ENCODE assay signal across 24 mouse cellular contexts in genomic region chr2:167198660-167199427, GRCm38 (mm10). TPM values are rescaled to one million over a fixed set of nuclear protein-coding genes. Genes with fewer than 3 reads are reported as not detected.
A peak's percentile ranks its signal among the peaks of the same experiment; 100 is the strongest.
DNase-seq lines count a peak whose midpoint lies in the region; ATAC-seq lines count a peak whose summit lies in the region.
"Had no signal": no experiment of that assay in that cellular context is flagged by ENCODE, and none has a peak within 500 bp of the region (broad histone marks: within the 10 kb centered on the region; RNA-seq: fewer than 3 reads in every experiment).

No protein-coding gene starts in this region.

- H3K36me3 ChIP-seq in hindbrain, embryonic 11.5 days (ENCODE audit: control insufficient read depth, insufficient read depth, low read length), result no peaks in the 10 kb centered on the region
- H3K36me3 ChIP-seq in hindbrain, embryonic 14.5 days (replicated peaks; ENCODE audit: control insufficient read depth, insufficient read depth), result no peaks in the 10 kb centered on the region
- H3K36me3 ChIP-seq in embryonic facial prominence, embryonic 15.5 days, result no peaks in the 10 kb centered on the region
- no peaks in the 10 kb centered on the region for H3K36me3 ChIP-seq in forebrain, embryonic 16.5 days (ENCODE audit: control insufficient read depth, insufficient read depth)
- H3K36me3 ChIP-seq: kidney, embryonic 15.5 days had no signal

- no peak overlapping the region for H3K4me2 ChIP-seq in hindbrain, embryonic 11.5 days (replicated peaks; ENCODE audit: low read depth, low read length)
- H3K4me2 ChIP-seq in hindbrain, embryonic 14.5 days (replicated peaks), result no peak overlapping the region
- no peak overlapping the region for H3K4me2 ChIP-seq in embryonic facial prominence, embryonic 15.5 days (replicated peaks)
- no peak overlapping the region for H3K4me2 ChIP-seq in forebrain, embryonic 16.5 days (ENCODE audit: low read length)
- H3K4me2 ChIP-seq: heart, embryonic 11.5 days; kidney, embryonic 15.5 days; limb, embryonic 13.5 days had no signal

- peak; percentile 55 for ATAC-seq in hindbrain, embryonic 11.5 days (ENCODE audit: low FRiP score)
- no peak for ATAC-seq in hindbrain, embryonic 14.5 days (ENCODE audit: low FRiP score)
- 0 out of 2 replicates have a peak, but pooled peaks have one; percentile 25 for ATAC-seq in embryonic facial prominence, embryonic 15.5 days (ENCODE audit: insufficient number of reproducible peaks, low FRiP score, low TSS enrichment, low read depth)
- no peak for ATAC-seq in forebrain, embryonic 16.5 days
- ATAC-seq in erythroblast, adult 5-6 weeks (replicated peaks; ENCODE audit: low FRiP score, poor library complexity, severe bottlenecking), result no peak
- ATAC-seq: activated CD4-positive, CD25-positive, alpha-beta regulatory T cell, adult 4 months; lung, postnatal 0 days had no signal

- H3K4me3 ChIP-seq in hindbrain, embryonic 11.5 days (ENCODE audit: low read depth, low read length), result no peak overlapping the region
- H3K4me3 ChIP-seq in hindbrain, embryonic 14.5 days (replicated peaks; ENCODE audit: low read length), result no peak overlapping the region
- H3K4me3 ChIP-seq in embryonic facial prominence, embryonic 15.5 days (replicated peaks), result no peak overlapping the region
- no peak overlapping the region for H3K4me3 ChIP-seq in forebrain, embryonic 16.5 days (replicated peaks; ENCODE audit: low read length)
- H3K4me3 ChIP-seq: forebrain, embryonic 10.5 days; kidney, embryonic 15.5 days; left cerebral cortex, adult 2 months; limb, embryonic 13.5 days; megakaryocyte, embryonic 14.5 days had no signal

- DNase-seq in hindbrain, embryonic 11.5 days (ENCODE audit: low spot score), result peak; percentile 31
- no peak for DNase-seq in hindbrain, embryonic 14.5 days (ENCODE audit: low spot score)
- DNase-seq in retina, postnatal 1 day, result peak; percentile 51
- no peak for DNase-seq in retina, embryonic 14.5 days (ENCODE audit: low spot score)
- DNase-seq in B cell, adult 2 months, result no peak
- DNase-seq: adrenal gland, postnatal 14 days; cerebellum, adult 2 months; gastrocnemius, postnatal 25 days; heart, postnatal 14 days; thymus, postnatal 4 days had no signal

- no peak overlapping the region for H3K9ac ChIP-seq in hindbrain, embryonic 11.5 days (ENCODE audit: low read depth, low read length)
- H3K9ac ChIP-seq in hindbrain, embryonic 14.5 days, result no peak overlapping the region
- H3K9ac ChIP-seq in embryonic facial prominence, embryonic 15.5 days, result no peak overlapping the region
- no peak overlapping the region for H3K9ac ChIP-seq in forebrain, embryonic 16.5 days (replicated peaks; ENCODE audit: low read depth, low read length)
- H3K9ac ChIP-seq: kidney, embryonic 15.5 days; limb, embryonic 13.5 days; liver, embryonic 14.5 days had no signal

- H3K9me3 ChIP-seq in hindbrain, embryonic 11.5 days (ENCODE audit: control insufficient read depth, low read length), result no peaks in the 10 kb centered on the region
- no peaks in the 10 kb centered on the region for H3K9me3 ChIP-seq in hindbrain, embryonic 14.5 days (ENCODE audit: control insufficient read depth, low read length)
- H3K9me3 ChIP-seq in embryonic facial prominence, embryonic 15.5 days (replicated peaks), result no peaks in the 10 kb centered on the region
- no peaks in the 10 kb centered on the region for H3K9me3 ChIP-seq in forebrain, embryonic 16.5 days (ENCODE audit: control insufficient read depth, low read length)
- H3K9me3 ChIP-seq: forebrain, embryonic 10.5 days; kidney, embryonic 15.5 days; limb, embryonic 13.5 days; megakaryocyte, embryonic 14.5 days had no signal

- WGBS in hindbrain, embryonic 11.5 days, result 50% methylated on average over 13 of the region's 13 CpGs
- 33% methylated on average over 13 of the region's 13 CpGs for WGBS in hindbrain, embryonic 14.5 days
- WGBS in embryonic facial prominence, embryonic 15.5 days, result 46% methylated on average over 13 of the region's 13 CpGs
- 78% methylated on average over 13 of the region's 13 CpGs for WGBS in forebrain, embryonic 16.5 days

- no peaks in the 10 kb centered on the region for H3K27me3 ChIP-seq in hindbrain, embryonic 11.5 days (ENCODE audit: control insufficient read depth, insufficient read depth, low read length)
- H3K27me3 ChIP-seq in hindbrain, embryonic 14.5 days (ENCODE audit: control insufficient read depth, insufficient read depth, low read length), result no peaks in the 10 kb centered on the region
- H3K27me3 ChIP-seq in embryonic facial prominence, embryonic 15.5 days, result 0 out of 2 replicates have a peak, but pooled peaks cover 2% of the 10 kb centered on the region
- H3K27me3 ChIP-seq in forebrain, embryonic 16.5 days (replicated peaks; ENCODE audit: control insufficient read depth, insufficient read depth, low read length), result no peaks in the 10 kb centered on the region
- H3K27me3 ChIP-seq: limb, embryonic 13.5 days had no signal

- no peak overlapping the region for H3K27ac ChIP-seq in hindbrain, embryonic 11.5 days (ENCODE audit: low read depth, low read length)
- no peak overlapping the region for H3K27ac ChIP-seq in hindbrain, embryonic 14.5 days
- no peak overlapping the region for H3K27ac ChIP-seq in embryonic facial prominence, embryonic 15.5 days (replicated peaks)
- H3K27ac ChIP-seq in forebrain, embryonic 16.5 days (ENCODE audit: low read length), result no peak overlapping the region
- H3K27ac ChIP-seq: forebrain, embryonic 10.5 days; kidney, embryonic 15.5 days; limb, embryonic 13.5 days; liver, embryonic 14.5 days had no signal

- 0 out of 2 replicates have a peak, but pooled peaks cover 4% of the 10 kb centered on the region for H3K4me1 ChIP-seq in hindbrain, embryonic 11.5 days (replicated peaks; ENCODE audit: control insufficient read depth, insufficient read depth, low read length)
- H3K4me1 ChIP-seq in hindbrain, embryonic 14.5 days (replicated peaks; ENCODE audit: control insufficient read depth, insufficient read depth, low read length), result peaks cover 26% of the 10 kb centered on the region
- 0 out of 2 replicates have a peak, but pooled peaks cover 2% of the 10 kb centered on the region for H3K4me1 ChIP-seq in embryonic facial prominence, embryonic 15.5 days
- peaks cover 18% of the 10 kb centered on the region for H3K4me1 ChIP-seq in forebrain, embryonic 16.5 days (replicated peaks; ENCODE audit: control insufficient read depth, insufficient read depth, low read length)
- H3K4me1 ChIP-seq: limb, embryonic 13.5 days; megakaryocyte, embryonic 14.5 days had no signal

RNA-seq across cellular contexts. Expression of gene Kcnb1, which starts 8.9 kb away (rescaled TPM):
- polyA plus RNA-seq in hindbrain, embryonic 11.5 days (2014; fragmentation: Nextera tagmentation; extraction: Ambion mirVana), result 0.66 and 0.69 TPM in 2 replicates
- polyA plus RNA-seq in hindbrain, embryonic 14.5 days (2014; fragmentation: Nextera tagmentation; extraction: Ambion mirVana), result 3.5 and 3.9 TPM in 2 replicates
- 0.98 and 1.2 TPM in 2 replicates for polyA plus RNA-seq in embryonic facial prominence, embryonic 15.5 days (2015; fragmentation: Nextera tagmentation; extraction: Ambion mirVana)
- 2.3 and 3.2 TPM in 2 replicates for polyA plus RNA-seq in forebrain, embryonic 16.5 days (2015; fragmentation: Nextera tagmentation; extraction: Ambion mirVana)
- total RNA-seq in erythroblast, adult 5-6 weeks (2015; ENCODE audit: low replicate concordance), result not detected in 2 replicates
- not detected in 2 replicates for total RNA-seq in erythroblast, adult 5-6 weeks (2017; ENCODE audit: low replicate concordance)

RNA-seq across cellular contexts. Expression of gene Ptgis, which starts 41.6 kb away (rescaled TPM):
- polyA plus RNA-seq in hindbrain, embryonic 11.5 days (2014; fragmentation: Nextera tagmentation; extraction: Ambion mirVana), result 7.4 and 10.5 TPM in 2 replicates
- 3.8 and 4.9 TPM in 2 replicates for polyA plus RNA-seq in hindbrain, embryonic 14.5 days (2014; fragmentation: Nextera tagmentation; extraction: Ambion mirVana)
- 33.1 and 33.3 TPM in 2 replicates for polyA plus RNA-seq in embryonic facial prominence, embryonic 15.5 days (2015; fragmentation: Nextera tagmentation; extraction: Ambion mirVana)
- polyA plus RNA-seq in forebrain, embryonic 16.5 days (2015; fragmentation: Nextera tagmentation; extraction: Ambion mirVana), result 3.1 and 3.5 TPM in 2 replicates
- not detected in 2 replicates for total RNA-seq in erythroblast, adult 5-6 weeks (2015; ENCODE audit: low replicate concordance)
- total RNA-seq in erythroblast, adult 5-6 weeks (2017; ENCODE audit: low replicate concordance), result not detected in 2 replicates
- total RNA-seq: common myeloid progenitor, adult 5-6 weeks; neutrophil, adult 5-6 weeks had no signal

Comparison
In these comparisons a context has a peak if more than half of its experiments do, and no peak if none do; other contexts are left out.
1. ATAC-seq: peak in hindbrain, embryonic 11.5 days (single experiment) and embryonic facial prominence, embryonic 15.5 days (single experiment); none in hindbrain, embryonic 14.5 days (single experiment), forebrain, embryonic 16.5 days (single experiment) and erythroblast, adult 5-6 weeks (single experiment).
2. DNase-seq: peak in hindbrain, embryonic 11.5 days (single experiment) and retina, postnatal 1 day (single experiment); none in hindbrain, embryonic 14.5 days (single experiment), retina, embryonic 14.5 days (single experiment) and B cell, adult 2 months (0 of 2).